Mouse (Mus musculus) heart, postnatal 0 days (tissue): ENCODE measurements around the gene Maml3. TPM values are rescaled to one million over a fixed set of nuclear protein-coding genes. Genes with fewer than 3 reads are reported as not detected.

ENCODE experiments used
- ATAC-seq: fragments of 200-750 bp; cut with Nextera tagmentation; 2 replicates; pipeline ENCODE4 v1.8.0; 2017; ENCODE audit warnings: low read depth, moderate number of reproducible peaks, moderate library complexity; ENCODE audit not compliant: insufficient read depth
- DNase-seq: peaks from one replicate; pipeline ENCODE4 v3.0.0-alpha.2; 2016; ENCODE audit warnings: low spot score
- H3K27ac ChIP-seq: fragments of 300-500 bp; sonication (generic); 2 replicates; pipeline ENCODE4 v1.5.1; 2014; ENCODE audit warnings: low read depth, mild to moderate bottlenecking
- H3K27me3 ChIP-seq: fragments of 300-500 bp; sonication (generic); 2 replicates; pipeline ENCODE4 v1.6.1; 2014; ENCODE audit warnings: low read length, mixed read lengths; ENCODE audit not compliant: control insufficient read depth, insufficient read depth
- H3K36me3 ChIP-seq: fragments of 300-500 bp; sonication (generic); replicated peaks from 2 replicates; pipeline ENCODE4 v1.6.1; 2014; ENCODE audit warnings: low read length, mixed read lengths; ENCODE audit not compliant: control insufficient read depth, insufficient read depth
- H3K4me1 ChIP-seq: fragments of 300-500 bp; sonication (generic); 2 replicates; pipeline ENCODE4 v1.6.1; 2014; ENCODE audit warnings: antibody characterized with exemption; ENCODE audit not compliant: control insufficient read depth, insufficient read depth
- H3K4me2 ChIP-seq: fragments of 300-500 bp; sonication (generic); 2 replicates; pipeline ENCODE4 v1.6.1; 2014; ENCODE audit warnings: low read depth, mild to moderate bottlenecking, low read length, moderate library complexity
- H3K4me3 ChIP-seq: fragments of 300-500 bp; sonication (generic); 2 replicates; pipeline ENCODE4 v1.5.1; 2014; ENCODE audit warnings: low read depth, low read length
- H3K9ac ChIP-seq: fragments of 300-500 bp; sonication (generic); replicated peaks from 2 replicates; pipeline ENCODE4 v1.6.1; 2014; ENCODE audit warnings: low read depth, low read length, mixed read lengths
- H3K9me3 ChIP-seq: fragments of 300-500 bp; sonication (generic); replicated peaks from 2 replicates; pipeline ENCODE4 v1.6.1; 2016; ENCODE audit warnings: low read length; ENCODE audit not compliant: control insufficient read depth
- CTCF ChIP-seq: IDR thresholded peaks from 2 replicates; pipeline ENCODE4 v1.5.1; 2016; ENCODE audit warnings: antibody characterized with exemption, control low read depth, low read depth
- EP300 ChIP-seq: IDR thresholded peaks from 2 replicates; pipeline ENCODE4 v1.6.1; 2016; ENCODE audit warnings: antibody characterized with exemption, low read depth
- WGBS: fragments of 180-500 bp; shearing (Covaris S2); extraction: QIAGEN DNeasy Blood & Tissue Kit; methylation state at CpG from one replicate; pipeline ENCODE4 v1.1.7; 2014; 5-methylcytosine and 5-hydroxymethylcytosine counted together
- polyA plus RNA-seq: library from polyadenylated mRNA; unstranded; fragments of >200 nt; fragmentation: Nextera tagmentation; extraction: Ambion mirVana; gene quantifications from 2 replicates; pipeline ENCODE4 v1.2.1, GENCODE M21; 2015
- total RNA-seq: library from RNA; depleted of rRNA; stranded (reverse); fragments of >200 nt; gene quantifications from 2 replicates; pipeline ENCODE4 v1.2.3, GENCODE M21; 2014; ENCODE audit warnings: low replicate concordance

Gene Maml3
- total and polyA plus RNA-seq, 2 experiments from 2014 or later: 1.6 to 6.2 TPM

GRCm38 (mm10) chr3:51986507-51986906 lies 118.4 kb downstream of the Maml3 start:
- H3K4me2 ChIP-seq: no peak overlapping the region
- H3K27me3 ChIP-seq: no peaks in the 10 kb centered on the region
- H3K4me3 ChIP-seq: no peak overlapping the region
- TF ChIP-seq EP300 (no peak), CTCF (no peak)
- H3K9ac ChIP-seq: no peak overlapping the region
- no peak overlapping the region for H3K27ac ChIP-seq
- no peaks in the 10 kb centered on the region for H3K4me1 ChIP-seq
- no peaks in the 10 kb centered on the region for H3K36me3 ChIP-seq
- DNase-seq: no peak
- 77% methylated on average over 6 of the region's 6 CpGs for WGBS
- no peak for ATAC-seq
- no peaks in the 10 kb centered on the region for H3K9me3 ChIP-seq

GRCm38 (mm10) chr3:51981496-51981895 lies 123.4 kb downstream of the Maml3 start:
- no peak overlapping the region for H3K27ac ChIP-seq
- no peak for ATAC-seq
- WGBS: 74% methylated on average over 5 of the region's 5 CpGs
- DNase-seq: no peak
- TF ChIP-seq CTCF: no peak
- TF ChIP-seq EP300: no peak
- no peaks in the 10 kb centered on the region for H3K4me1 ChIP-seq
- H3K9ac ChIP-seq: no peak overlapping the region
- no peaks in the 10 kb centered on the region for H3K27me3 ChIP-seq
- H3K9me3 ChIP-seq: no peaks in the 10 kb centered on the region
- no peak overlapping the region for H3K4me2 ChIP-seq
- no peak overlapping the region for H3K4me3 ChIP-seq
- H3K36me3 ChIP-seq: no peaks in the 10 kb centered on the region

- Histone ChIP-seq H3K27me3 (no peaks in the 10 kb centered on the region), H3K9me3 (no peaks in the 10 kb centered on the region), H3K4me3 (no peak overlapping the region), H3K4me2 (no peak overlapping the region), H3K4me1 (no peaks in the 10 kb centered on the region), H3K9ac (no peak overlapping the region), H3K36me3 (no peaks in the 10 kb centered on the region), H3K27ac (no peak overlapping the region)
- TF ChIP-seq CTCF (no peak), EP300 (no peak)
- DNase-seq: no peak
- ATAC-seq: no peak
- WGBS: 81% methylated on average over 8 of the region's 8 CpGs
Observed at GRCm38 (mm10) chr3:51977654-51978352, 127.1 kb downstream of the Maml3 start.

GRCm38 (mm10) chr3:51974601-51975000 lies 130.3 kb downstream of the Maml3 start:
- TF ChIP-seq EP300: no peak
- Histone ChIP-seq H3K36me3 (no peaks in the 10 kb centered on the region), H3K4me3 (no peak overlapping the region), H3K9ac (no peak overlapping the region), H3K27ac (no peak overlapping the region), H3K9me3 (no peaks in the 10 kb centered on the region), H3K27me3 (no peaks in the 10 kb centered on the region), H3K4me2 (no peak overlapping the region), H3K4me1 (no peaks in the 10 kb centered on the region)
- DNase-seq (no peak), ATAC-seq (no peak)
- WGBS: 86% methylated on average over 7 of the region's 7 CpGs

- no peak for ATAC-seq
- H3K27me3 ChIP-seq: no peaks in the 10 kb centered on the region
- no peak overlapping the region for H3K9ac ChIP-seq
- TF ChIP-seq EP300: no peak
- TF ChIP-seq CTCF: no peak
- no peak overlapping the region for H3K27ac ChIP-seq
- 91% methylated on average over 6 of the region's 6 CpGs for WGBS
- no peak for DNase-seq
- no peak overlapping the region for H3K4me2 ChIP-seq
- no peak overlapping the region for H3K4me3 ChIP-seq
- no peaks in the 10 kb centered on the region for H3K4me1 ChIP-seq
- H3K36me3 ChIP-seq: no peaks in the 10 kb centered on the region
- H3K9me3 ChIP-seq: no peaks in the 10 kb centered on the region
Observed at GRCm38 (mm10) chr3:51974153-51974552, 130.7 kb downstream of the Maml3 start.

GRCm38 (mm10) chr3:51972576-51972975 lies 132.3 kb downstream of the Maml3 start:
- no peaks in the 10 kb centered on the region for H3K27me3 ChIP-seq
- no peak overlapping the region for H3K4me2 ChIP-seq
- no peak overlapping the region for H3K27ac ChIP-seq
- no peak for DNase-seq
- 70% methylated on average over 6 of the region's 6 CpGs for WGBS
- no peaks in the 10 kb centered on the region for H3K9me3 ChIP-seq
- H3K36me3 ChIP-seq: no peaks in the 10 kb centered on the region
- no peak for TF ChIP-seq CTCF
- no peak for TF ChIP-seq EP300
- H3K9ac ChIP-seq: no peak overlapping the region
- ATAC-seq: no peak
- no peaks in the 10 kb centered on the region for H3K4me1 ChIP-seq
- no peak overlapping the region for H3K4me3 ChIP-seq
